Mouse (Mus musculus) E14TG2a.4 (cell line): Measurements from ENCODE around the gene Mup9.
"Not testable (repeated sequence)": the region's sequence is repeated elsewhere in the genome, so short reads cannot be mapped to it uniquely, and the experiment has no call there.

Experiments used
- H3K27me3 ChIP-seq: 2 replicates; pipeline ENCODE4 v1.6.1; 2014; ENCODE audit warnings: low read length, control low read depth; ENCODE audit not compliant: insufficient read depth
- H3K36me3 ChIP-seq: 2 replicates; pipeline ENCODE4 v1.6.1; 2014; ENCODE audit warnings: low read length, control low read depth; ENCODE audit not compliant: insufficient read depth
- H3K4me1 ChIP-seq: replicated peaks from 2 replicates; pipeline ENCODE4 v1.6.1; 2014; ENCODE audit warnings: low read depth, low read length, control low read depth
- H3K4me3 ChIP-seq: replicated peaks from 2 replicates; pipeline ENCODE4 v1.5.1; 2014; ENCODE audit warnings: mild to moderate bottlenecking, low read length
- H3K9me3 ChIP-seq: 2 replicates; pipeline ENCODE4 v1.6.1; 2014; ENCODE audit warnings: low read length, control low read depth

Gene Mup9

GRCm38 (mm10) chr4:60421852-60422251, at the start of gene Mup9:
Mup9 (minus strand) TSS chr4:60421952.
- not testable (repeated sequence) for H3K9me3 ChIP-seq, H3K4me1 ChIP-seq, H3K4me3 ChIP-seq, H3K36me3 ChIP-seq, H3K27me3 ChIP-seq
